Mouse (Mus musculus): ENCODE data around the gene Lactb.

Lactb gene

GRCm38 (mm10) chr9:66978468-66978867 is 3.2 kb upstream of the Lactb start:
- DNase-seq (ENCODE audit: low spot score), result no peak

- DNase-seq (ENCODE audit: low spot score), result no peak
Measured at GRCm38 (mm10) chr9:66977982-66978381, 2.7 kb upstream of the Lactb start.

- DNase-seq (ENCODE audit: low spot score), result no peak
Measured at GRCm38 (mm10) chr9:66977121-66977520, 1.8 kb upstream of the Lactb start.

GRCm38 (mm10) chr9:66974721-66975225 is 511 bp downstream of the Lactb start:
- DNase-seq (ENCODE audit: low spot score), result peak; percentile 63

GRCm38 (mm10) chr9:66971116-66971515 is 4.2 kb downstream of the Lactb start:
- no peak for DNase-seq (ENCODE audit: low spot score)

GRCm38 (mm10) chr9:66967492-66967891 is 7.8 kb downstream of the Lactb start:
- no peak for DNase-seq (ENCODE audit: low spot score)

- DNase-seq (ENCODE audit: low spot score), result no peak
Measured at GRCm38 (mm10) chr9:66961478-66961877, 13.8 kb downstream of the Lactb start.

GRCm38 (mm10) chr9:66957451-66957850 is 17.8 kb downstream of the Lactb start:
- no peak for DNase-seq (ENCODE audit: low spot score)

GRCm38 (mm10) chr9:66952886-66953285 is 22.4 kb downstream of the Lactb start:
- no peak for DNase-seq (ENCODE audit: low spot score)

GRCm38 (mm10) chr9:66952321-66952720 is 23.0 kb downstream of the Lactb start:
- DNase-seq (ENCODE audit: low spot score), result no peak

- DNase-seq (ENCODE audit: low spot score), result no peak
Measured at GRCm38 (mm10) chr9:66948536-66948935, 26.7 kb downstream of the Lactb start.

GRCm38 (mm10) chr9:66945647-66946641 is 29.3 kb downstream of the Lactb start, which contains the start of gene Rps27l:
Gene Rps27l (plus strand): TSS chr9:66946086.
- DNase-seq (ENCODE audit: low spot score), result peak; percentile 93

GRCm38 (mm10) chr9:66945161-66945560 is 30.1 kb downstream of the Lactb start:
- no peak for DNase-seq (ENCODE audit: low spot score)

GRCm38 (mm10) chr9:66938836-66939235 is 36.4 kb downstream of the Lactb start:
- peak; percentile 35 for DNase-seq (ENCODE audit: low spot score)

GRCm38 (mm10) chr9:66937507-66937906 is 37.8 kb downstream of the Lactb start:
- no peak for DNase-seq (ENCODE audit: low spot score)

GRCm38 (mm10) chr9:66933869-66934808 is 41.1 kb downstream of the Lactb start:
- DNase-seq (ENCODE audit: low spot score), result no peak

GRCm38 (mm10) chr9:66930351-66930750 is 44.9 kb downstream of the Lactb start:
- DNase-seq (ENCODE audit: low spot score), result no peak

GRCm38 (mm10) chr9:66927696-66928402 is 47.4 kb downstream of the Lactb start:
- DNase-seq (ENCODE audit: low spot score), result no peak

- no peak for DNase-seq (ENCODE audit: low spot score)
Measured at GRCm38 (mm10) chr9:66925853-66926252, 49.4 kb downstream of the Lactb start.

- DNase-seq (ENCODE audit: low spot score), result no peak
Measured at GRCm38 (mm10) chr9:66922076-66922475, 53.2 kb downstream of the Lactb start.

GRCm38 (mm10) chr9:66920488-66921279 is 54.6 kb downstream of the Lactb start:
- DNase-seq (ENCODE audit: low spot score), result no peak

Measured in urinary bladder, postnatal 25 days (tissue).